Mouse (Mus musculus) frontal cortex, adult 2 months (tissue): ENCODE measurements around the gene Iqgap3. TPM values are rescaled to one million over a fixed set of nuclear protein-coding genes. Genes with fewer than 3 reads are reported as not detected.

Source experiments
- polyA plus RNA-seq: library from polyadenylated mRNA; depleted of rRNA; stranded (reverse); fragments of >200 nt; gene quantifications from 2 replicates; pipeline ENCODE4 v1.2.3, GENCODE M21; 2012; rRNA removed

Iqgap3 gene
- polyA plus RNA-seq, 1 experiment: 0.64 TPM

Other genes starting within 250 kb of the Iqgap3 start
- gene Sh2d2a, start 235.2 kb upstream of the Iqgap3 start, polyA plus RNA-seq: 0.02 and 0.06 TPM in 2 replicates
- gene Prcc, start 196.4 kb upstream of the Iqgap3 start, polyA plus RNA-seq: 38.8 and 40.2 TPM in 2 replicates
- 171 and 183 TPM in 2 replicates for gene Hdgf, start 175.7 kb upstream of the Iqgap3 start, polyA plus RNA-seq
- 80.0 and 80.7 TPM in 2 replicates for gene Mrpl24, start 162.5 kb upstream of the Iqgap3 start, polyA plus RNA-seq
- 12.9 and 13.9 TPM in 2 replicates for gene Isg20l2, start 151.7 kb upstream of the Iqgap3 start, polyA plus RNA-seq
- 42.4 and 46.4 TPM in 2 replicates for gene Rrnad1, start 151.3 kb upstream of the Iqgap3 start, polyA plus RNA-seq
- gene Crabp2, start 133.3 kb upstream of the Iqgap3 start, polyA plus RNA-seq: 9.2 and 11.0 TPM in 2 replicates
- 4.3 and 4.8 TPM in 2 replicates for gene Nes, start 110.9 kb upstream of the Iqgap3 start, polyA plus RNA-seq
- gene Bcan, start 81.7 kb upstream of the Iqgap3 start, polyA plus RNA-seq: 359 and 380 TPM in 2 replicates
- gene Hapln2, start 54.4 kb upstream of the Iqgap3 start, polyA plus RNA-seq: 28.5 and 39.4 TPM in 2 replicates
- gene Gpatch4, start 38.9 kb upstream of the Iqgap3 start, polyA plus RNA-seq: 13.7 and 14.4 TPM in 2 replicates
- gene Naxe, start 23.5 kb upstream of the Iqgap3 start, polyA plus RNA-seq: 79.5 and 90.3 TPM in 2 replicates
- gene Ttc24, start 3.7 kb upstream of the Iqgap3 start, polyA plus RNA-seq: not detected in 2 replicates
- 137 and 138 TPM in 2 replicates for gene Mef2d, start 60.4 kb downstream of the Iqgap3 start, polyA plus RNA-seq
- gene Rhbg, start 172.7 kb downstream of the Iqgap3 start, polyA plus RNA-seq: not detected in 2 replicates
- not detected in 2 replicates for gene Gm38392, start 205.2 kb downstream of the Iqgap3 start, polyA plus RNA-seq
- gene Tsacc, start 215.0 kb downstream of the Iqgap3 start, polyA plus RNA-seq: 4.2 and 5.1 TPM in 2 replicates
- 141 and 157 TPM in 2 replicates for gene Cct3, start 215.1 kb downstream of the Iqgap3 start, polyA plus RNA-seq
- gene Glmp, start 243.1 kb downstream of the Iqgap3 start, polyA plus RNA-seq: 88.0 and 91.7 TPM in 2 replicates